Mouse (Mus musculus) MEL-GATA-1-ER (cell line): ENCODE measurements around the gene Sass6.
"Not testable (repeated sequence)": the region's sequence is repeated elsewhere in the genome, so short reads cannot be mapped to it uniquely, and the experiment has no call there.

Experiments
- DNase-seq: peaks from one replicate; pipeline ENCODE4 v3.0.0-alpha.2; 2012; ENCODE audit warnings: low read depth; ENCODE audit errors: extremely low read depth

Gene Sass6

GRCm38 (mm10) chr3:116661870-116662414 lies 67.2 kb downstream of the Sass6 start:
- no peak for DNase-seq

GRCm38 (mm10) chr3:116662463-116662863 lies 67.7 kb downstream of the Sass6 start, which contains the start of gene Mfsd14a:
Mfsd14a (minus strand) TSS chr3:116662677.
- peak; percentile 84 for DNase-seq

GRCm38 (mm10) chr3:116664281-116664680 lies 69.5 kb downstream of the Sass6 start:
- not testable (repeated sequence) for DNase-seq
